Mouse (Mus musculus) adrenal gland, postnatal 4 days (tissue): Measurements from ENCODE around the gene Pepd. TPM values are rescaled to one million over a fixed set of nuclear protein-coding genes. Genes with fewer than 3 reads are reported as not detected.

Experiments
- DNase-seq, 2 experiments: peaks; one replicate each; pipeline ENCODE4 v3.0.0; 2021 to 2022; ENCODE audit warnings: low spot score in 2 of 2, mixed read lengths in 2 of 2
- long read RNA-seq, 2 experiments: library from polyadenylated mRNA; stranded (forward); transcript quantifications; one replicate each; pipeline ENCODE4 v2.0.0; 2021
- total RNA-seq, 2 experiments: library from RNA; stranded (reverse); gene quantifications; 2 replicates each; pipeline ENCODE4 v1.2.3; 2021

The Pepd gene
- total RNA-seq, result 10 to 100 TPM; 59.7 to 67.6 TPM
- long read RNA-seq, experiment 1, transcript Pepd-201 (15 exons, 1,881 nt), result major isoform, 107 of 120 reads
- long read RNA-seq, experiment 1, partial matches to known transcripts, result 6 of 120 reads
- long read RNA-seq, experiment 1, other reads (novel, unspliced or antisense), result 3 of 120 reads
- long read RNA-seq, experiment 2, transcript Pepd-201 (15 exons, 1,881 nt), result major isoform, 189 of 204 reads
- long read RNA-seq, experiment 2, partial matches to known transcripts, result 10 of 204 reads
- long read RNA-seq, experiment 2, other reads (novel, unspliced or antisense), result 3 of 204 reads

- DNase-seq, result peak; percentile 74 to 75
These were observed at the start of gene Pepd for GRCm38 (mm10) chr7:34911919-34912897. Pepd (plus strand) TSS chr7:34912379.

GRCm38 (mm10) chr7:34867289-34867688, 44.9 kb upstream of the Pepd start:
- DNase-seq, result no peak

GRCm38 (mm10) chr7:34869693-34870092, 42.5 kb upstream of the Pepd start:
- no peak for DNase-seq

- no peak for DNase-seq
These were observed 35.4 kb upstream of the Pepd start for GRCm38 (mm10) chr7:34876787-34877186.

GRCm38 (mm10) chr7:34877820-34878219, 34.4 kb upstream of the Pepd start:
- no peak for DNase-seq

- no peak for DNase-seq
These were observed 23.7 kb upstream of the Pepd start for GRCm38 (mm10) chr7:34888441-34888840.

- no peak for DNase-seq
These were observed 23.3 kb upstream of the Pepd start for GRCm38 (mm10) chr7:34888891-34889290.

- no peak for DNase-seq
These were observed 19.3 kb upstream of the Pepd start for GRCm38 (mm10) chr7:34892845-34893244.

GRCm38 (mm10) chr7:34896461-34896860, 15.7 kb upstream of the Pepd start:
- DNase-seq, result no peak

- DNase-seq, result no peak
These were observed 15.1 kb upstream of the Pepd start for GRCm38 (mm10) chr7:34897058-34897457.

- DNase-seq, result no peak
These were observed 1.8 kb upstream of the Pepd start for GRCm38 (mm10) chr7:34910096-34911066.

GRCm38 (mm10) chr7:34913956-34914355, 1.8 kb downstream of the Pepd start:
- DNase-seq, result no peak

- no peak for DNase-seq
These were observed 3.4 kb downstream of the Pepd start for GRCm38 (mm10) chr7:34915555-34915954.

GRCm38 (mm10) chr7:34917558-34917957, 5.4 kb downstream of the Pepd start:
- DNase-seq, result no peak

GRCm38 (mm10) chr7:34917998-34918397, 5.8 kb downstream of the Pepd start:
- DNase-seq, result no peak

GRCm38 (mm10) chr7:34918416-34918815, 6.2 kb downstream of the Pepd start:
- DNase-seq, result no peak

- no peak for DNase-seq
These were observed 6.9 kb downstream of the Pepd start for GRCm38 (mm10) chr7:34919054-34919453.

GRCm38 (mm10) chr7:34919809-34920208, 7.6 kb downstream of the Pepd start:
- DNase-seq, result no peak

- DNase-seq, result peak; percentile 34 to 49
These were observed 13.0 kb downstream of the Pepd start for GRCm38 (mm10) chr7:34925208-34925607.

GRCm38 (mm10) chr7:34925956-34926355, 13.8 kb downstream of the Pepd start:
- DNase-seq, result no peak
